Mouse (Mus musculus): Measurements from ENCODE around the gene Ube2m. TPM values are rescaled to one million over a fixed set of nuclear protein-coding genes. Genes with fewer than 3 reads are reported as not detected.

Ube2m gene
- polyA plus RNA-seq, 1 experiment from 2014 or later: 56.6 TPM

DNA sequence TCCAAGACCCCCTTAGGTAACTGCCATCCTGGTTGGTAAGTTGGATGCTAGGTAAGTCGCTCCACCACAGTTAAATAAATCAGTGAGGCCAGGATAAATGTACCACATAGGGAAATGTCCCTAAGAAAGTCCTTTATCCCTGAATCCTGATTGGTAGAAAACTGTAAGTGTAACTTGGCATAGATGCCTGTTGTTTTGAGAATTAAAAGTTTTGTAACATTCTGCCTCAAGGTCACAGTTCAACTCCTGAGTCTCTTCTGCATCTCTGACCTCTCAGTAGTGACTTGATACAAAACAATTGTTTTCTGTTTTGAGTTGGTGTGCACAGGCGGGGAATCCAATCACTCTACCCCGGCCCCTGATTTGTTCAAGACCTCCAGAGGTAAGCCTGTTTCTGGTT lies 39.2 kb downstream of the Ube2m start, which contains the start of gene Trim28:
Gene Trim28, plus strand, starts transcription at position 264 of the 400 bp plus-strand sequence.
- Histone ChIP-seq H3K4me2 (replicated peaks; ENCODE audit: low read depth, low read length) (no peak within 1 kb of the TSS), H3K9ac (replicated peaks; ENCODE audit: low read depth, low read length) (no peak within 1 kb of the TSS), H3K4me1 (ENCODE audit: control insufficient read depth, insufficient read depth, low read length) (no peaks in the 10 kb centered on the region), H3K36me3 (ENCODE audit: control insufficient read depth, insufficient read depth, low read length) (no peaks in the 10 kb centered on the region), H3K27ac (ENCODE audit: low read length) (no peak within 1 kb of the TSS), H3K9me3 (ENCODE audit: control insufficient read depth, low read depth, low read length) (no peaks in the 10 kb centered on the region), H3K4me3 (ENCODE audit: low read depth, low read length) (no peak within 1 kb of the TSS), H3K27me3 (ENCODE audit: control insufficient read depth, insufficient read depth, low read length) (no peaks in the 10 kb centered on the region)
- no peak for ATAC-seq (ENCODE audit: insufficient number of reproducible peaks, insufficient read depth, low FRiP score, low read depth)
- WGBS: 86% methylated on average over 3 of the region's 3 CpGs

DNA sequence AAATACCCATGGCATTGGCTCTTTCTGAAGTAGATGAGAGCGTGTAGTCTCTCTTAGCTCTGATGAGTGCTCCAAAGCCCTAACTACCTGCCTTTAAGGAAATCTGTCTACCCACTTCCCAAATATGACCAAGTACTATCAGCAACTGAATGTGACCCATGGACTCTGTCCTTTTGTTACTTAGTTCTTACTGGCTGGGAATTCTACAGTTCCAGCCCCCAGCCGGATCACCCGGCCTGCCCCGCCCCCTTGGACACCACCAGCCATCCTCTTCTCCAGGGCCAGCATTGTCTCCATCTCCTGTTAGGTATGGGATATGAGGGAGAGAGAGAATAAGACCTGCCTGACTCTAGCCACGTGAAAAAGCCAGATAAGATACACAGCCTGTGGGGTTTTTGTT lies 40.0 kb downstream of the Ube2m start, which contains the start of gene Slc27a5:
Gene Slc27a5, minus strand, starts transcription at position 140 of the 400 bp plus-strand sequence.
- Histone ChIP-seq H3K27ac (ENCODE audit: low read length) (no peak within 1 kb of the TSS), H3K36me3 (ENCODE audit: control insufficient read depth, insufficient read depth, low read length) (no peaks in the 10 kb centered on the region), H3K27me3 (ENCODE audit: control insufficient read depth, insufficient read depth, low read length) (no peaks in the 10 kb centered on the region), H3K4me2 (replicated peaks; ENCODE audit: low read depth, low read length) (no peak within 1 kb of the TSS), H3K4me1 (ENCODE audit: control insufficient read depth, insufficient read depth, low read length) (no peaks in the 10 kb centered on the region), H3K9ac (replicated peaks; ENCODE audit: low read depth, low read length) (no peak within 1 kb of the TSS), H3K9me3 (ENCODE audit: control insufficient read depth, low read depth, low read length) (no peaks in the 10 kb centered on the region), H3K4me3 (ENCODE audit: low read depth, low read length) (no peak within 1 kb of the TSS)
- no peak for ATAC-seq (ENCODE audit: insufficient number of reproducible peaks, insufficient read depth, low FRiP score, low read depth)
- 75% methylated on average over 5 of the region's 5 CpGs for WGBS

DNA sequence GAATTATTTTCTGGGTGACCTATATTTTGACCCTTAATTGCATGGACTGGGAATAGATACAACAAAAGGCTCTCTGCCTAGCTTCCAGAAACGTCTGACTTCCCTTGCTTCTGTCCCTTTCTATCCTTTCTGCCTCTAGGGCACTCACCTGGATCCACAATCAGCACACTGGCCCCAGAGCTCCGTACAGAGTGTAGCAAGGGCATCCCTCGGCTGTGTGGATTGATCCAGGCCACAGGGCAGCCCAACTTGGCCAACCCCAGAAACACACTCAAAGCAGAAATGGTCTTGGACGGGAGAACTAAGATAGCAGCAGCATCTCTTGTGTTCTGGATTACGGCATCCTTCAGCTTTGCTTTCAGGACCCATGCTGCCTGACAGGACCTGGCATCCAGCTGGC lies 40.8 kb downstream of the Ube2m start:
- Histone ChIP-seq H3K9ac (replicated peaks; ENCODE audit: low read depth, low read length) (no peak overlapping the region), H3K27ac (ENCODE audit: low read length) (no peak overlapping the region), H3K9me3 (ENCODE audit: control insufficient read depth, low read depth, low read length) (no peaks in the 10 kb centered on the region), H3K4me1 (ENCODE audit: control insufficient read depth, insufficient read depth, low read length) (no peaks in the 10 kb centered on the region), H3K4me2 (replicated peaks; ENCODE audit: low read depth, low read length) (no peak overlapping the region), H3K36me3 (ENCODE audit: control insufficient read depth, insufficient read depth, low read length) (no peaks in the 10 kb centered on the region), H3K27me3 (ENCODE audit: control insufficient read depth, insufficient read depth, low read length) (no peaks in the 10 kb centered on the region), H3K4me3 (ENCODE audit: low read depth, low read length) (no peak overlapping the region)
- ATAC-seq (ENCODE audit: insufficient number of reproducible peaks, insufficient read depth, low FRiP score, low read depth): no peak
- WGBS: 72% methylated on average over 5 of the region's 5 CpGs

DNA sequence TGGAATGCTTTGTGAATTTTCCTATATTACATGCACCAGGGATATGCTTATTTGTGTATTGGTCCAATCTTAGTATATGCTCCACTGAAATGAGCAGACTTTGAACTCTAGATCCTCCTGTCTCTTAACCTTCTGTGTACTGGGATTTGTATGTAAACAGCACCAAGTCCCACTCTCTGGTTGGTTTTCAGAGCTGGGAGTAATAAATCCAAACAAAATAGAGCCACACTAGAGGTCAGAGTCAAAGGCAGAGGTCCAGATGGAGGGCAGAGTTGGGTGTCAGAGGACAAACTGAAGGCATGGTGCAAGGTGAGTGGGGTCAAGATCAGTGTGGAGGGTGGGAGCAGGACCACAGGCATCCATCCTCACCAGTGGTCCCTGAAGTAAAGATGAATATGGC lies 42.2 kb downstream of the Ube2m start:
- H3K27ac ChIP-seq (ENCODE audit: low read length): no peak overlapping the region
- H3K4me2 ChIP-seq (replicated peaks; ENCODE audit: low read depth, low read length): no peak overlapping the region
- no peaks in the 10 kb centered on the region for H3K4me1 ChIP-seq (ENCODE audit: control insufficient read depth, insufficient read depth, low read length)
- no peak overlapping the region for H3K9ac ChIP-seq (replicated peaks; ENCODE audit: low read depth, low read length)
- no peak overlapping the region for H3K4me3 ChIP-seq (ENCODE audit: low read depth, low read length)
- ATAC-seq (ENCODE audit: insufficient number of reproducible peaks, insufficient read depth, low FRiP score, low read depth): no peak
- H3K36me3 ChIP-seq (ENCODE audit: control insufficient read depth, insufficient read depth, low read length): no peaks in the 10 kb centered on the region
- no peaks in the 10 kb centered on the region for H3K27me3 ChIP-seq (ENCODE audit: control insufficient read depth, insufficient read depth, low read length)
- H3K9me3 ChIP-seq (ENCODE audit: control insufficient read depth, low read depth, low read length): no peaks in the 10 kb centered on the region

DNA sequence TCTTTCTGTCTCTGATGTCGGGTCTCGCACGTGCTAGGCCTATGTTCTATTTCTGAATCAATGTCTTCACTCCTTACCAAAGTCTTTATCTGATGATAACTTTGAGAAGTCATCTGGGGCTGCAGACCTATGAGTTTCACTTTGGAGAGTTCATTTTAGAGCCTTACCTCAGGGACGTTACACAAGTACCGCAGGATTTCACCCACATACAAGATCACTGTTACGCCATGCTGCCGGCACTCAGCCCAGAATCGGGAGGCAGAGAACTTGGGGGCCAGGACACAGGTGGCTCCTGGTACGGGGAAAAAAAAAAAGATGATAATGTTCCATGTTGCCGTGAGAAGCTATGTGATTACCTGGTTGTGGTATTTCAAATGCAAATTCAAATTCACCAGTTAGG lies 44.9 kb downstream of the Ube2m start:
- ATAC-seq (ENCODE audit: insufficient number of reproducible peaks, insufficient read depth, low FRiP score, low read depth): no peak
- H3K4me1 ChIP-seq (ENCODE audit: control insufficient read depth, insufficient read depth, low read length): no peaks in the 10 kb centered on the region
- WGBS: 86% methylated on average over 10 of the region's 10 CpGs
- H3K36me3 ChIP-seq (ENCODE audit: control insufficient read depth, insufficient read depth, low read length): no peaks in the 10 kb centered on the region
- H3K9ac ChIP-seq (replicated peaks; ENCODE audit: low read depth, low read length): no peak overlapping the region
- H3K27me3 ChIP-seq (ENCODE audit: control insufficient read depth, insufficient read depth, low read length): no peaks in the 10 kb centered on the region
- H3K27ac ChIP-seq (ENCODE audit: low read length): no peak overlapping the region
- no peaks in the 10 kb centered on the region for H3K9me3 ChIP-seq (ENCODE audit: control insufficient read depth, low read depth, low read length)
- H3K4me3 ChIP-seq (ENCODE audit: low read depth, low read length): no peak overlapping the region
- no peak overlapping the region for H3K4me2 ChIP-seq (replicated peaks; ENCODE audit: low read depth, low read length)

DNA sequence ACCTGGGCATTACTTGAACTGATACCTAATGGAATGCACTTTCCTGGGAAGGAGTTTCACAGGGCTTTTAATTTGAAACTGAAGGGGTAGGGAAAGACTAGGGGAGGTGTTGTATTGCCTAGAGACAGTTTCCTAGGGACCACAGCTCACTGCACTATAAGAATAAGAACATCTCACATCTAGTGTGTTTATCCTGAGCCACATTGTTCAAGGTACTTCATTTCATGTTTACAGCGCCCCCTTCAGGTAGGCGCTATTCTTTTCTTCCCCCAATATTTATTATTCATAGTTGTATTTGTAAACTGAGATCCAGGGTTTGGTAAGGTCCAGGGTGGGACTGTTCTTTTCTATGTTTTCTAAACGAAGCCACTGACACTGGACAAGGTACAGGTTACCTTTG lies 45.9 kb downstream of the Ube2m start:
- Histone ChIP-seq H3K4me2 (replicated peaks; ENCODE audit: low read depth, low read length) (no peak overlapping the region), H3K27ac (ENCODE audit: low read length) (no peak overlapping the region), H3K36me3 (ENCODE audit: control insufficient read depth, insufficient read depth, low read length) (no peaks in the 10 kb centered on the region), H3K9ac (replicated peaks; ENCODE audit: low read depth, low read length) (no peak overlapping the region), H3K27me3 (ENCODE audit: control insufficient read depth, insufficient read depth, low read length) (no peaks in the 10 kb centered on the region), H3K4me3 (ENCODE audit: low read depth, low read length) (no peak overlapping the region), H3K9me3 (ENCODE audit: control insufficient read depth, low read depth, low read length) (no peaks in the 10 kb centered on the region), H3K4me1 (ENCODE audit: control insufficient read depth, insufficient read depth, low read length) (no peaks in the 10 kb centered on the region)
- 4% methylated on average over 3 of the region's 3 CpGs for WGBS
- ATAC-seq (ENCODE audit: insufficient number of reproducible peaks, insufficient read depth, low FRiP score, low read depth): no peak

DNA sequence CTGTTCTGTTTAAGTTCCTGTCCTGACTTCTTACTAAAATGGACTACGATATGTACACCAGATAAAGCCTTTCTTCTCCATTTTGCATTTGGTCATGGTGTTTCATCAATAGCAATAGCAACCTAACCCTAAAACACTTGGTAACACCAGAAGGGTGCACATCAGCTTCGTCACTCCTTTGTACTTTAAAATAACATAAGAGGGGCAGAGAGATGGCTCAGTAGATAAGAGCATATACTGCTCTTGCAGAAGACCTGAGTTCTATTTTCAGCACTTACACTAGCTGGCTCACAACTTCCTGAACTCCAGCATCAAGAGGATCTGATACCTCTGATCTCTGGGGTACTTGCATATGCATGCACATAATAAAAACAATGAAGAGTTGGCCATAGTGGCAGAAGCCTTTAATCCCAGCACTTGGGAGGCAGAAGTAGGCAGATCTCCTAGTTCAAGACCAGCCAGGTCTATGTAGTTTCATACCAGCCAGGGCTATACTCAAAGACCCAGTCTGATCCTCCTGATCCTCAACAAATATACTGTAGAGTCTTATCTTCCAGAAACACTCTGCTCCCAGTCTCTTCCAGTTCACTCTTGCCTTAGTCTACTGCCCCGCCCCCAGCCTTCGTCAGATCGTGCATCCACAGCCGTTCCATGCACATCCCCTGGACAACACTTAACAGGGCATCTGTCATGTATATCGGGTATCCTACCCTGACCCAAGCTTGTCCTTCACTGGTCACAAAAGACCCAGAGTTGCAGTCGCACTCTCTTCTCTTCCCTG lies 50.5 kb downstream of the Ube2m start:
- H3K27ac ChIP-seq (ENCODE audit: low read length): no peak overlapping the region
- no peaks in the 10 kb centered on the region for H3K4me1 ChIP-seq (ENCODE audit: control insufficient read depth, insufficient read depth, low read length)
- H3K36me3 ChIP-seq (ENCODE audit: control insufficient read depth, insufficient read depth, low read length): no peaks in the 10 kb centered on the region
- WGBS: 73% methylated on average over 8 of the region's 8 CpGs
- no peaks in the 10 kb centered on the region for H3K27me3 ChIP-seq (ENCODE audit: control insufficient read depth, insufficient read depth, low read length)
- H3K4me3 ChIP-seq (ENCODE audit: low read depth, low read length): no peak overlapping the region
- no peak overlapping the region for H3K4me2 ChIP-seq (replicated peaks; ENCODE audit: low read depth, low read length)
- H3K9ac ChIP-seq (replicated peaks; ENCODE audit: low read depth, low read length): no peak overlapping the region
- ATAC-seq (ENCODE audit: insufficient number of reproducible peaks, insufficient read depth, low FRiP score, low read depth): no peak
- no peaks in the 10 kb centered on the region for H3K9me3 ChIP-seq (ENCODE audit: control insufficient read depth, low read depth, low read length)

DNA sequence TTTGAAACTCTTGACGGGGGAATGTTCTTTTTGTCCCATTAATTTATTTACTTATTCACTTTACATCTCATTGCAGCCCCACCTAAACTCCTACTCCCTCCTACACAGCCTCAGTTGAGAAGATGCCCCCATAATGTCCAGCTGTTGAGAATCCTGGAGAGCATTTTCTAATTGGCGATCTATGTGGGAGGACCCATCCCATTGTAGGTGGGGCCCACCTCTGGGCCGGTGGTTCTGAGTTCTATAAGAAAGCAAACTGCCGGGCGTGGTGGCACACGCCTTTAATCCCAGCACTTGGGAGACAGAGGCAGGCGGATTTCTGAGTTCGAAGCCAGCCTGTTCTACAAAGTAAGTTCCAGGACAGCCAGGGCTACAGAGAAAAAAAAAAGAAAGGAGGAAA lies 51.2 kb downstream of the Ube2m start:
- Histone ChIP-seq H3K9me3 (ENCODE audit: control insufficient read depth, low read depth, low read length) (no peaks in the 10 kb centered on the region), H3K4me1 (ENCODE audit: control insufficient read depth, insufficient read depth, low read length) (no peaks in the 10 kb centered on the region), H3K4me2 (replicated peaks; ENCODE audit: low read depth, low read length) (no peak overlapping the region), H3K4me3 (ENCODE audit: low read depth, low read length) (no peak overlapping the region), H3K9ac (replicated peaks; ENCODE audit: low read depth, low read length) (no peak overlapping the region), H3K27ac (ENCODE audit: low read length) (no peak overlapping the region), H3K27me3 (ENCODE audit: control insufficient read depth, insufficient read depth, low read length) (no peaks in the 10 kb centered on the region), H3K36me3 (ENCODE audit: control insufficient read depth, insufficient read depth, low read length) (no peaks in the 10 kb centered on the region)
- 81% methylated on average over 8 of the region's 8 CpGs for WGBS
- ATAC-seq (ENCODE audit: insufficient number of reproducible peaks, insufficient read depth, low FRiP score, low read depth): no peak

DNA sequence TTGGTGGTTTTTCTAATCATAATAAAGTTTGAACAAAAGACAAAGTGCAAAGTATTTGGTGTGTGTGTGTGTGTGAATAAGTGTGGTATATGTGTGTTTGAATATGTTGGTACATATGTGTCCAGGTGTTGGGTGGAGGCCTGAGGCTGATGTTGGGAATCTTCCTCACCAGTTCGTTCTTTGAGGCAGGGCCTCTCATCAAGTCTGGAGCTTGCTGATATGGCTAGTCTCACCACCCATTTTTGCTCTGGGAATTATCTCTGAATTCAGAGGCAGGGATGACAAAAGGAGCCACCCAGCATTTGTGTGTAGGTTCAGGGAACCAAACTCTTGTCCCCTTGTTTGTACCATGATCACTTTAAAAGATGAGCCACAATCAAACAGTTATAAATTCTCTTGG lies 52.4 kb downstream of the Ube2m start:
- 78% methylated on average over 1 of the region's 1 CpGs for WGBS
- H3K4me2 ChIP-seq (replicated peaks; ENCODE audit: low read depth, low read length): no peak overlapping the region
- no peak overlapping the region for H3K27ac ChIP-seq (ENCODE audit: low read length)
- no peaks in the 10 kb centered on the region for H3K9me3 ChIP-seq (ENCODE audit: control insufficient read depth, low read depth, low read length)
- H3K27me3 ChIP-seq (ENCODE audit: control insufficient read depth, insufficient read depth, low read length): no peaks in the 10 kb centered on the region
- H3K9ac ChIP-seq (replicated peaks; ENCODE audit: low read depth, low read length): no peak overlapping the region
- H3K36me3 ChIP-seq (ENCODE audit: control insufficient read depth, insufficient read depth, low read length): no peaks in the 10 kb centered on the region
- H3K4me1 ChIP-seq (ENCODE audit: control insufficient read depth, insufficient read depth, low read length): no peaks in the 10 kb centered on the region
- ATAC-seq (ENCODE audit: insufficient number of reproducible peaks, insufficient read depth, low FRiP score, low read depth): no peak
- H3K4me3 ChIP-seq (ENCODE audit: low read depth, low read length): no peak overlapping the region

Data from stomach, embryonic 14.5 days (tissue).